Mouse (Mus musculus): Measurements from ENCODE around the gene Satb2. TPM values are rescaled to one million over a fixed set of nuclear protein-coding genes. Genes with fewer than 3 reads are reported as not detected.

Gene Satb2
- polyA plus RNA-seq, 1 experiment from 2014 or later, result 13.1 TPM

DNA sequence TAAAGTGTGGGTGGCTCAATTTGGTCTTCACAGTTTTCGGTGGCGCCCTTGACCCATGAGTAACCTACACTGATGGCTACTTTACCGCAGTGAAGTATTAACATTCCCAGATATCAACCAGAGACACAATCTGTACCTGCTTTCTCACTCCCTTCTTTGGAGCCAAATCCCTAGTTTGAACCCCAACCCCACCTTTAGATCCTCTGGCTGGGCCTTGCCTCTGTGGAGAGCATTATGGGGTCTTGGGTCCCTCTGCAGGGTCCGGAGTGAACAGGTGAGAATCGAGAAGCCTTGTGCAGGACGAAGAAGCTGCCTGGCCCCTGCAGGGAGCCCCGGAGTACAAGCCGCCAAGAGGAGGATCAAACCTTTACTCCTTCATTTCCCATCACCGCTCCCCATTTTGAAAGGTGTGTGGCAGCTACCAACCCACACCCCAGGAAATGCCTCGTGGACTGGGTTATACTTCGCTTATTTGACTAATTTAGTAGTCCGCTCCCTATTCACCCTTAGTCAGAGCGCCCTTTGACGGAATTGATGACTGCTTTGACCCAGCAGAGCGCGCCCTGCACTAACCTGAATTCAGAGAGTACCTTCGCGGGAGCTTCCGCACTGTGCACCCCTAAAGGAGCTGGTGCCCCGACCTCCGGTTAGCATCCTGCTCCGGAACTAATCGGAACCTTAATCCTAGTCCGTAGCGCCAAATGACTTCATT is 5.5 kb upstream of the Satb2 start:
- Histone ChIP-seq H3K9me3 (replicated peaks; ENCODE audit: control insufficient read depth, low read length) (no peaks in the 10 kb centered on the region), H3K27ac (replicated peaks; ENCODE audit: low read depth, low read length) (no peak overlapping the region), H3K9ac (replicated peaks; ENCODE audit: low read length) (no peak overlapping the region), H3K36me3 (replicated peaks; ENCODE audit: control insufficient read depth, insufficient read depth, low read depth, low read length) (no peaks in the 10 kb centered on the region), H3K27me3 (ENCODE audit: control insufficient read depth, insufficient read depth, low read length) (peaks cover 54% of the 10 kb centered on the region), H3K4me2 (ENCODE audit: low read depth, low read length) (no peak overlapping the region), H3K4me3 (ENCODE audit: low read depth, low read length) (0 out of 2 replicates have a peak overlapping the region, but pooled peaks have one; percentile 12), H3K4me1 (ENCODE audit: control insufficient read depth, insufficient read depth, low read length) (peaks cover 3% of the 10 kb centered on the region; the same call in 1 of the 2 replicates)
- DNase-seq (ENCODE audit: low spot score) (no peak), ATAC-seq (replicated peaks; ENCODE audit: insufficient number of reproducible peaks, low FRiP score, low TSS enrichment, low read depth) (peak; percentile 45; the same call in 1 of the 2 replicates)
- whole genome bisulfite sequencing, result 2% methylated on average over 25 of the region's 25 CpGs

DNA sequence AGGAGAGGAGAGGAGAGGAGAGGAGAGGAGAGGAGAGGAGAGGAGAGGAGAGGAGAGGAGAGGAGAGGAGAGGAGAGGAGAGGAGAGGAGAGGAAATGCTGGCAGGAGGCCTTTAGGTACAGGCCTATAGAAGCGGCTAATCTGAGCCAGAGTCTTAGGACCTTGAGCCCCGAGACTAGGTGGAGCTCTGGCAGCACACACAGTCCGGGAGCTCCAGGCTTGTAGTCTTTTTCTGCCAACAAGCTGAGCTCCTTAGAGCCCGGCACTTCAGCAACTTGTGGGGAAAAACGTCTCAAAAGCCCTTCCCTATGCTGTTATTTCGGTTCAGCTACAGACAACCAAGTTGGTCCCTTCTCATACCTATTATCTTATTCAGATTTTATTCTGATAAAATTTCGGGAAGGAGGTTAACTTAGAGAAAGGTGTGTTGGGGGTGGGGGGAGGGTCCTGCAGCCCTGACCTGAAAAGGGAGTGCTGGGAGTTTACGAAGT is 4.7 kb upstream of the Satb2 start:
- H3K27ac ChIP-seq (replicated peaks; ENCODE audit: low read depth, low read length), result 0 out of 2 replicates have a peak overlapping the region, but pooled peaks have one; percentile 8
- no peak overlapping the region for H3K9ac ChIP-seq (replicated peaks; ENCODE audit: low read length)
- 2% methylated on average over 8 of the region's 8 CpGs for WGBS
- H3K4me2 ChIP-seq (ENCODE audit: low read depth, low read length), result no peak overlapping the region
- no peak for ATAC-seq (replicated peaks; ENCODE audit: insufficient number of reproducible peaks, low FRiP score, low TSS enrichment, low read depth)
- peaks cover 3% of the 10 kb centered on the region; the same call in 1 of the 2 replicates for H3K4me1 ChIP-seq (ENCODE audit: control insufficient read depth, insufficient read depth, low read length)
- H3K9me3 ChIP-seq (replicated peaks; ENCODE audit: control insufficient read depth, low read length), result no peaks in the 10 kb centered on the region
- DNase-seq (ENCODE audit: low spot score), result peak; percentile 34
- no peaks in the 10 kb centered on the region for H3K36me3 ChIP-seq (replicated peaks; ENCODE audit: control insufficient read depth, insufficient read depth, low read depth, low read length)
- peaks cover 55% of the 10 kb centered on the region for H3K27me3 ChIP-seq (ENCODE audit: control insufficient read depth, insufficient read depth, low read length)
- no peak overlapping the region for H3K4me3 ChIP-seq (ENCODE audit: low read depth, low read length)

DNA sequence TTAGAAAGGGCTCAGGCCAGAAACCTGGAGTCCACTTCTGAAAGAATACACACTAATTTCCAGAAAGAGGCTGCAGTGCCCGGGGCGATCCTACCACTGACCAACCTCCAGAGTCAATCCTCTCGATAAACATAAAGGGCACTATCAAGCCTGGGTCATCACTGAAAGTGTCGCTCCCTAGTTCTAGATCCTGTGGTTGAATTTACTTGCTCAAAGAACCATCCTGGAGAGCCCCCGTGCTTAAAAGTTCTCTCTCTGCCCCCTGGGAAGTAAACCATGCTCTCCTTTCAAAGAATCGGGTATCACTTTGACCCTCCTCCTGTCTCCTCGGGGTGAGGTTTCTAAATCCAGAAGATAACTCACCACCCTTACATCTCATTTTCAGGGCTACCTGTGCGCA is 4.2 kb upstream of the Satb2 start:
- DNase-seq (ENCODE audit: low spot score) (no peak), ATAC-seq (replicated peaks; ENCODE audit: insufficient number of reproducible peaks, low FRiP score, low TSS enrichment, low read depth) (no peak)
- Histone ChIP-seq H3K4me3 (ENCODE audit: low read depth, low read length) (no peak overlapping the region), H3K36me3 (replicated peaks; ENCODE audit: control insufficient read depth, insufficient read depth, low read depth, low read length) (no peaks in the 10 kb centered on the region), H3K4me2 (ENCODE audit: low read depth, low read length) (no peak overlapping the region), H3K27ac (replicated peaks; ENCODE audit: low read depth, low read length) (no peak overlapping the region), H3K9me3 (replicated peaks; ENCODE audit: control insufficient read depth, low read length) (no peaks in the 10 kb centered on the region), H3K27me3 (ENCODE audit: control insufficient read depth, insufficient read depth, low read length) (peaks cover 61% of the 10 kb centered on the region), H3K9ac (replicated peaks; ENCODE audit: low read length) (no peak overlapping the region), H3K4me1 (ENCODE audit: control insufficient read depth, insufficient read depth, low read length) (peaks cover 3% of the 10 kb centered on the region)
- WGBS, result 2% methylated on average over 8 of the region's 8 CpGs

DNA sequence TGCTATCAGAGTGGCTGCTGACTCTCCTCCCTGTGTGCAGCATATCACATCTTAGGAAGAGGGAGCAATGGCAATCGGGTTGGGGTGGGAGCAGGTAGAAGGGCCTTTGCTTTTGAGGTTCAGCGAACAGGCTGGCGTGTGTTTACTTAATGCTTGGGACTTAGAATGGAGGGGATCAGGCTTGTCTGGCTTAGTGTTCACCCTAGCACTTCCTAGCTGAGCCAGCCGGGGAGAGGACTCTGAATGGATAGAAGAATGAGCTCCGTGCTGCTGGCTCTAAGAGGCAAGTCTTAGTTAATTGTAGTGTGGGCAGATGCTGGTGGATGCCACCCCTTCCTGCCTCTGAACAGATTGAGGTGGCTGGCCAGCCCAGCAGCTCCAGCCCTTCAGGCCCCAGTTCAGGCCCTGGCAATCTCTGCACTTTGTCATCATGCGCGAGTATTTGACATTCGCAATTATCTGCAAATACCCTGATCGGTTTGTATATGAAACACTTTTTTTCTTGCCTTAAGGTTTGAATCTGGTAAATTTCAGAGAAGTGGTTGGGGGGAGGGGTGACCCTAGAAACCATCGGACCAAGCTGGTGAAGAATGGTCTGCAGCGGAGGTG is 3.6 kb upstream of the Satb2 start:
- Histone ChIP-seq H3K27me3 (ENCODE audit: control insufficient read depth, insufficient read depth, low read length) (peaks cover 62% of the 10 kb centered on the region), H3K4me3 (ENCODE audit: low read depth, low read length) (no peak overlapping the region), H3K4me1 (ENCODE audit: control insufficient read depth, insufficient read depth, low read length) (peaks cover 3% of the 10 kb centered on the region), H3K27ac (replicated peaks; ENCODE audit: low read depth, low read length) (no peak overlapping the region), H3K4me2 (ENCODE audit: low read depth, low read length) (no peak overlapping the region), H3K36me3 (replicated peaks; ENCODE audit: control insufficient read depth, insufficient read depth, low read depth, low read length) (no peaks in the 10 kb centered on the region), H3K9me3 (replicated peaks; ENCODE audit: control insufficient read depth, low read length) (no peaks in the 10 kb centered on the region), H3K9ac (replicated peaks; ENCODE audit: low read length) (no peak overlapping the region)
- ATAC-seq (replicated peaks; ENCODE audit: insufficient number of reproducible peaks, low FRiP score, low TSS enrichment, low read depth) (no peak; the same call in 1 of the 2 replicates), DNase-seq (ENCODE audit: low spot score) (peak; percentile 31)
- WGBS, result 2% methylated on average over 11 of the region's 11 CpGs

DNA sequence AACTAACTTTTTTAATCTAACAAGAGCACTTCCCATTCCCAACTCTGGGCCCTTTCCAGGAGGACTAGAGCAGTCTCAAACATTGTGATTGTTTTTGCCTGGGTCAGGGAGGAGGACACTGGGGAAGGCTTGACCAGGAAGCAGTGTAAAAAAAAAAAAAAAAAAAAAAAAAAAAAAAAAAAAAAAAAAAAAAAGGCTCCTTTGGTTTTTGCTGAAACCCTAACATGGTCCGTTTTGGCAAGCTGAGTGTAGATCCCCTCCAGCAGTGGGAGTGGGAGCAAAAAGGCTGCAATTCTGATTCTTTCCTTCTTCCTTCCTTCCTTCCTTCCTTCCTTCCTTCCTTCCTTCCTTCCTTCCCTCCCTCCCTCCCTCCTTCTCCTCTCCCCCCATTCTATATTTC is 3.1 kb upstream of the Satb2 start:
- no peak overlapping the region for H3K27ac ChIP-seq (replicated peaks; ENCODE audit: low read depth, low read length)
- peaks cover 63% of the 10 kb centered on the region for H3K27me3 ChIP-seq (ENCODE audit: control insufficient read depth, insufficient read depth, low read length)
- H3K9ac ChIP-seq (replicated peaks; ENCODE audit: low read length), result no peak overlapping the region
- WGBS, result 0% methylated on average over 1 of the region's 1 CpGs
- H3K4me1 ChIP-seq (ENCODE audit: control insufficient read depth, insufficient read depth, low read length), result peaks cover 3% of the 10 kb centered on the region
- ATAC-seq (replicated peaks; ENCODE audit: insufficient number of reproducible peaks, low FRiP score, low TSS enrichment, low read depth), result no peak
- no peaks in the 10 kb centered on the region for H3K9me3 ChIP-seq (replicated peaks; ENCODE audit: control insufficient read depth, low read length)
- no peak overlapping the region for H3K4me3 ChIP-seq (ENCODE audit: low read depth, low read length)
- no peak overlapping the region for H3K4me2 ChIP-seq (ENCODE audit: low read depth, low read length)
- no peak for DNase-seq (ENCODE audit: low spot score)
- H3K36me3 ChIP-seq (replicated peaks; ENCODE audit: control insufficient read depth, insufficient read depth, low read depth, low read length), result no peaks in the 10 kb centered on the region

DNA sequence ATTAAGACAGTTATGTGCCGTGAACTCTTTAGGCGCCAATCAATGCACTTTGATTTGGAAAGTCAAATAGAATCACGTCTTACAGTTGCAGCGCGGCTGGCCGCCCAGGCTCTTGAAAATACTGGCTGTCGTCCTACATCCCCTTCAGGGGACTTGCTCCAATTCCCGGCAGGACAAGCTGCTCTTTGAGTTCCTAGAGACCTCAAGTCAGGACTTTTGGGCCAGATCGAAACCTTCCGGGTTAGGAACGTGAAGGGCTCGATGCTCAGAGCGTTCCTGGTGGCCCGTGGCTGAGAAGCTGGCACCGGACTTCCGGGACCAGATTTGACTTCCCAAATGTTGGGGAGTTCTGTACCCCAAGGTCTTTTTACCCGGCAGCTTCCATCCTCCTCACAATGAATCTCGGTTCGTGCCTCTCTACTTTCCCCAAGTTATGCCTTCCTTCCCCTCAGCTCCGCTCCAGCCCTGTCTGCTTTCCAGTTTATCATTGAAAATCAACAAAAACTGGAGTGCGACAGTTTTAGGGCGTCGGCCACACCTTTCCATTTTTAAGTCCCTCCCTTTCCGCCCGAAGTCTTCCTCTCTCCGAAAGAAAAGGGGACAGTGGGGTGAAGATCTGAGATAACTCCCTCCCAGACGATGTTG is 2.3 kb upstream of the Satb2 start:
- H3K4me1 ChIP-seq (ENCODE audit: control insufficient read depth, insufficient read depth, low read length), result peaks cover 3% of the 10 kb centered on the region
- H3K36me3 ChIP-seq (replicated peaks; ENCODE audit: control insufficient read depth, insufficient read depth, low read depth, low read length), result no peaks in the 10 kb centered on the region
- ATAC-seq (replicated peaks; ENCODE audit: insufficient number of reproducible peaks, low FRiP score, low TSS enrichment, low read depth) (no peak), DNase-seq (ENCODE audit: low spot score) (peak; percentile 60)
- H3K27ac ChIP-seq (replicated peaks; ENCODE audit: low read depth, low read length), result no peak overlapping the region
- H3K4me2 ChIP-seq (ENCODE audit: low read depth, low read length), result peak overlapping the region; percentile 31; the same call in 1 of the 2 replicates
- peaks cover 63% of the 10 kb centered on the region for H3K27me3 ChIP-seq (ENCODE audit: control insufficient read depth, insufficient read depth, low read length)
- H3K4me3 ChIP-seq (ENCODE audit: low read depth, low read length), result no peak overlapping the region
- no peaks in the 10 kb centered on the region for H3K9me3 ChIP-seq (replicated peaks; ENCODE audit: control insufficient read depth, low read length)
- H3K9ac ChIP-seq (replicated peaks; ENCODE audit: low read length), result no peak overlapping the region
- WGBS, result 1% methylated on average over 27 of the region's 27 CpGs

DNA sequence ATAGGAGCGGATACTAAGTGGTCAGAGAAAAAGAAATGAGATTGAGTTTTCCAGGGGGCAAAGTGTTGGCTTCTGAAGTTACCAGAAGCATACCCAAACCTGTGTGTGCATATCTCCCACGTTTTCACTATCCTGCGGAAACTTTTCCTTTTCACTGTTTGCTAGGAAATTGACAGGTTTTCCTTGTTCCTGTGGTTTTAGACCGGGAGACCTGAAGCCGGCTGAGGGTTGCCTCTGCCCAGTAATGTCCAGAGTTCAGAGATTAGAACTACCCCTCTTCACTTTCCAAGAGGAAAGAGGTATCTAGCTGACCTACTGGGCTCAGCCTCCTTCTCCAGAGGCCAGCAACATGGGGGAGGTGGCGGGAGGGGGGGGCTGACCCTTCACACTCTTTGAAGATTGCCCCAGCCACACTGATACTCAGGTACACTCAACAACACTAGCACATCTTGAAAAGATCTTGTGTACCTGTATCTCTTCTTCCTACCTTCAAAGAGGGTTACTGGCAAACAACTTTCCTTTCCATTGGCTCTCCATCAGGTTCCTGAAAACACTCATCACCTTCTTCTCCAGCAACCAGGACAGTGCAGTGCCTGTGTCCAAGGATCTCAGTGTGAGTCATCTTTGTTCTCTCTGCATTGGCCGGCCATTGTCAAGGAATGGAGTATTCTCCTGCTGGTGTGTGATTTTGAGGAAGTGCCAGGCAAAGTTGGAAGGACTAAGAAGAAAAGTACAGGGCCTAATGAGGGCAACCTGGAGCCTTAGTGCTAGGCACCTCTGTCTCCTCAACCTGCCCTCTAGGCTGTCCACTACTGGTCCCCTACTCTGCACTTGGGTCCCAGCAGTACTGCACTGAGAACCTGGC is 1.3 kb upstream of the Satb2 start:
- WGBS, result 2% methylated on average over 7 of the region's 7 CpGs
- Histone ChIP-seq H3K4me3 (ENCODE audit: low read depth, low read length) (peak overlapping the region; percentile 5; the same call in 1 of the 2 replicates), H3K9me3 (replicated peaks; ENCODE audit: control insufficient read depth, low read length) (no peaks in the 10 kb centered on the region), H3K9ac (replicated peaks; ENCODE audit: low read length) (peak overlapping the region; percentile 28; the same call in 1 of the 2 replicates), H3K27me3 (ENCODE audit: control insufficient read depth, insufficient read depth, low read length) (peaks cover 58% of the 10 kb centered on the region), H3K36me3 (replicated peaks; ENCODE audit: control insufficient read depth, insufficient read depth, low read depth, low read length) (no peaks in the 10 kb centered on the region), H3K27ac (replicated peaks; ENCODE audit: low read depth, low read length) (0 out of 2 replicates have a peak overlapping the region, but pooled peaks have one; percentile 25), H3K4me2 (ENCODE audit: low read depth, low read length) (0 out of 2 replicates have a peak overlapping the region, but pooled peaks have one; percentile 21), H3K4me1 (ENCODE audit: control insufficient read depth, insufficient read depth, low read length) (peaks cover 3% of the 10 kb centered on the region)
- DNase-seq (ENCODE audit: low spot score) (no peak), ATAC-seq (replicated peaks; ENCODE audit: insufficient number of reproducible peaks, low FRiP score, low TSS enrichment, low read depth) (no peak)

Measured in embryonic facial prominence, embryonic 11.5 days (tissue).